17 mouse cellular contexts compared by ENCODE assay signal in genomic region chr11:35612262-35612896, GRCm38 (mm10).
DNase-seq lines count a peak whose midpoint lies in the region; ATAC-seq lines count a peak whose summit lies in the region.
"Had no signal": no experiment of that assay in that cellular context is flagged by ENCODE, and none has a peak within 500 bp of the region (broad histone marks: within the 10 kb centered on the region; RNA-seq: fewer than 3 reads in every experiment).

No protein-coding gene starts in this region.

- no peaks in the 10 kb centered on the region for H3K36me3 ChIP-seq in kidney, embryonic 14.5 days (ENCODE audit: control insufficient read depth, insufficient read depth, low read length)
- H3K36me3 ChIP-seq in neural tube, embryonic 13.5 days = no peaks in the 10 kb centered on the region
- H3K36me3 ChIP-seq in hindbrain, embryonic 14.5 days (replicated peaks; ENCODE audit: control insufficient read depth, insufficient read depth) = no peaks in the 10 kb centered on the region; the same call in 1 of the 2 replicates
- H3K36me3 ChIP-seq in heart, embryonic 11.5 days (ENCODE audit: control insufficient read depth, insufficient read depth, low read length) = no peaks in the 10 kb centered on the region

- H3K9me3 ChIP-seq in kidney, embryonic 14.5 days (ENCODE audit: control insufficient read depth, low read length) = no peaks in the 10 kb centered on the region
- no peaks in the 10 kb centered on the region for H3K9me3 ChIP-seq in neural tube, embryonic 13.5 days
- no peaks in the 10 kb centered on the region for H3K9me3 ChIP-seq in hindbrain, embryonic 14.5 days (ENCODE audit: control insufficient read depth, low read length)
- no peaks in the 10 kb centered on the region for H3K9me3 ChIP-seq in heart, embryonic 11.5 days (replicated peaks; ENCODE audit: control insufficient read depth, low read length)
- H3K9me3 ChIP-seq: heart, embryonic 10.5 days; limb, embryonic 13.5 days had no signal

- H3K4me2 ChIP-seq in kidney, embryonic 14.5 days (replicated peaks; ENCODE audit: low read depth, low read length) = no peak overlapping the region
- H3K4me2 ChIP-seq in neural tube, embryonic 13.5 days = no peak overlapping the region
- no peak overlapping the region for H3K4me2 ChIP-seq in hindbrain, embryonic 14.5 days (replicated peaks)
- no peak overlapping the region for H3K4me2 ChIP-seq in heart, embryonic 11.5 days
- H3K4me2 ChIP-seq: limb, embryonic 13.5 days had no signal

- no peak overlapping the region for H3K4me3 ChIP-seq in kidney, embryonic 14.5 days (ENCODE audit: low read length)
- no peak overlapping the region for H3K4me3 ChIP-seq in neural tube, embryonic 13.5 days
- no peak overlapping the region for H3K4me3 ChIP-seq in hindbrain, embryonic 14.5 days (replicated peaks; ENCODE audit: low read length)
- no peak overlapping the region for H3K4me3 ChIP-seq in heart, embryonic 11.5 days (ENCODE audit: low read depth, low read length)
- H3K4me3 ChIP-seq: heart, embryonic 10.5 days; limb, embryonic 13.5 days had no signal

- ATAC-seq in kidney, embryonic 14.5 days (ENCODE audit: low FRiP score, low TSS enrichment) = peak; percentile 71
- ATAC-seq in neural tube, embryonic 13.5 days (ENCODE audit: low read depth) = peak; percentile 30; the same call in 1 of the 2 replicates
- ATAC-seq in hindbrain, embryonic 14.5 days (ENCODE audit: low FRiP score) = peak; percentile 35; the same call in 1 of the 2 replicates
- ATAC-seq in heart, embryonic 11.5 days (replicated peaks; ENCODE audit: insufficient number of reproducible peaks, low FRiP score, low TSS enrichment) = no peak
- ATAC-seq: activated CD4-positive, CD25-positive, alpha-beta regulatory T cell, adult 4 months; forebrain, embryonic 16.5 days; liver, postnatal 0 days had no signal

- no peak for DNase-seq in kidney, postnatal 36 days
- no peak for DNase-seq in neural tube, embryonic 10.5 days (ENCODE audit: extremely low spot score, low spot score)
- no peak for DNase-seq in hindbrain, embryonic 14.5 days (ENCODE audit: low spot score)
- DNase-seq in right cerebral cortex, adult 18-20 months = no peak
- DNase-seq: cerebellum, postnatal 10 days; gastrocnemius, postnatal 10 days; liver, postnatal 0 days; lung, postnatal 4 days; right cerebral cortex, postnatal 25 days; thymus, postnatal 14 days had no signal

- no peaks in the 10 kb centered on the region for H3K4me1 ChIP-seq in kidney, embryonic 14.5 days (ENCODE audit: control insufficient read depth, insufficient read depth, low read length)
- H3K4me1 ChIP-seq in neural tube, embryonic 13.5 days (replicated peaks) = peaks cover 39% of the 10 kb centered on the region
- peaks cover 10% of the 10 kb centered on the region; the same call in 1 of the 2 replicates for H3K4me1 ChIP-seq in hindbrain, embryonic 14.5 days (replicated peaks; ENCODE audit: control insufficient read depth, insufficient read depth, low read length)
- peaks cover 7% of the 10 kb centered on the region for H3K4me1 ChIP-seq in heart, embryonic 11.5 days (ENCODE audit: control insufficient read depth, insufficient read depth, low read length)

- no peak overlapping the region for H3K9ac ChIP-seq in kidney, embryonic 14.5 days (ENCODE audit: low read depth, low read length)
- H3K9ac ChIP-seq in neural tube, embryonic 13.5 days = no peak overlapping the region
- H3K9ac ChIP-seq in hindbrain, embryonic 14.5 days = no peak overlapping the region
- no peak overlapping the region for H3K9ac ChIP-seq in heart, embryonic 11.5 days (ENCODE audit: low read depth, low read length)
- H3K9ac ChIP-seq: limb, embryonic 13.5 days; liver, postnatal 0 days had no signal

- H3K27me3 ChIP-seq in kidney, embryonic 14.5 days (ENCODE audit: control insufficient read depth, insufficient read depth, low read length) = no peaks in the 10 kb centered on the region
- H3K27me3 ChIP-seq in neural tube, embryonic 13.5 days = peaks cover 4% of the 10 kb centered on the region; the same call in 1 of the 2 replicates
- H3K27me3 ChIP-seq in hindbrain, embryonic 14.5 days (ENCODE audit: control insufficient read depth, insufficient read depth, low read length) = no peaks in the 10 kb centered on the region
- no peaks in the 10 kb centered on the region for H3K27me3 ChIP-seq in heart, embryonic 11.5 days (ENCODE audit: control insufficient read depth, insufficient read depth, low read length)
- H3K27me3 ChIP-seq: limb, embryonic 13.5 days had no signal

- H3K27ac ChIP-seq in kidney, embryonic 14.5 days (ENCODE audit: low read depth, low read length) = no peak overlapping the region
- peak overlapping the region; percentile 52 for H3K27ac ChIP-seq in neural tube, embryonic 13.5 days (replicated peaks)
- no peak overlapping the region for H3K27ac ChIP-seq in hindbrain, embryonic 14.5 days
- H3K27ac ChIP-seq in heart, embryonic 11.5 days (ENCODE audit: low read depth, low read length) = no peak overlapping the region
- H3K27ac ChIP-seq: heart, embryonic 10.5 days; limb, embryonic 13.5 days had no signal

- 26% methylated on average over 13 of the region's 13 CpGs for WGBS in kidney, embryonic 14.5 days
- WGBS in neural tube, embryonic 13.5 days = 41% methylated on average over 13 of the region's 13 CpGs
- WGBS in hindbrain, embryonic 14.5 days = 51% methylated on average over 13 of the region's 13 CpGs
- 54% methylated on average over 13 of the region's 13 CpGs for WGBS in heart, embryonic 11.5 days (ENCODE audit: insufficient replicate concordance)
